Mouse (Mus musculus) spleen, adult 2 months (tissue): ENCODE data around the gene Gmppa.

Experiments
- CTCF ChIP-seq: fragments of 200-500 bp; IDR thresholded peaks from 2 replicates; pipeline ENCODE4 v1.5.1; 2011; ENCODE audit warnings: mild to moderate bottlenecking, inconsistent platforms; ENCODE audit not compliant: insufficient read depth, insufficient read length, insufficient replicate concordance; ENCODE audit errors: extremely low read depth
- POLR2A ChIP-seq: fragments of 200-500 bp; IDR thresholded peaks from 2 replicates; pipeline ENCODE4 v1.6.1; 2011; ENCODE audit warnings: low read depth, low read length, inconsistent platforms

GRCm38 (mm10) chr1:75462636-75463035, 26.9 kb downstream of the Gmppa start:
- TF ChIP-seq CTCF (no peak), POLR2A (no peak)
